Mouse (Mus musculus) induced T-regulatory cell, adult 2 months (primary cell): ENCODE results near the gene Chrm3.
A peak's percentile ranks its signal among the peaks of the same experiment; 100 is the strongest.
"Not testable (repeated sequence)": the region's sequence is repeated elsewhere in the genome, so short reads cannot be mapped to it uniquely, and the experiment has no call there.

Experiments used
- DNase-seq: peaks from one replicate; pipeline ENCODE4 v3.0.0-alpha.2; 2012; ENCODE audit warnings: low read depth

Gene Chrm3

DNA sequence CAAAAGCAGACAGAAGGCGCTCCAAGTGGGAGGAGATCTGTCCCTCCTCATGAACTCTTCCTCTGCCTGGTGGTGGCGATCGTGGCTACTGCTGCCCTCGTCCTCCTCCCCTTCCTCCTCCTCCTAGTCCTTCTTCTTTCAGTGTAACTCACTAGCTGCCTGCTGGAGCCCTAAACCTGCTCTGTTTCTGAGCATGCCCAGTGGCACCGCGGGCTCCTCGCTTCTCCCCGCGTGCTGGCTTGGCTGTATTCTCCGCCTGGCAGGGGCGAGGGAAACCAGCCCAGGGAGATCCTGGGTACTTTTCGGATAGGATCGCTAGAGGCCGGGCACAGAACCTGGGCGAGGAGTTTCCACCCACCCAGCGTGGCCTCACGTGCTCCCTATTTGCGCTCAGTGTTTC is at the start of gene Chrm3:
Chrm3 (minus strand) TSS at position 71 of the 400 bp plus-strand sequence.
- no peak for DNase-seq

GRCm38 (mm10) chr13:10394364-10394763 is 33.7 kb upstream of the Chrm3 start:
- DNase-seq, result no peak

DNA sequence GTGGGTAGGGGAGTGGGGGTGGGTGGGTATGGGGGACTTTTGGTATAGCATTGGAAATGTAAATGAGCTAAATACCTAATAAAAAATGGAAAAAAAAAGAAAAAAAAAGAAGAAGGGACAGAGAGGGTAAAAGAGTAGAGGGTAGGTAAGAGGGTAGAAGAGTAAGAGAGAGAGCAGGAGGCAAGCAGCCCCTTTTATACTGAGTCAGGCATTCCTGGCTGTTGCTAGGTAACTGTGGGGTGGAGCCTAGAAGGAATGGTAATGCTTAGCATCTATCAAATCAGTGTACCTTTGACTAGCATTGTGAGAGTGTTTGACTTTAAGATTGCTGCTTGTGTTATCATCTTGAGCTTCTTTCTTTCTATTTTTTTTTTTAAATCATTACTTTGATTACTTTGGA is 14.8 kb upstream of the Chrm3 start:
- DNase-seq, result not testable (repeated sequence)

GRCm38 (mm10) chr13:10360199-10360694 is 400 bp downstream of the Chrm3 start:
- DNase-seq, result no peak

DNA sequence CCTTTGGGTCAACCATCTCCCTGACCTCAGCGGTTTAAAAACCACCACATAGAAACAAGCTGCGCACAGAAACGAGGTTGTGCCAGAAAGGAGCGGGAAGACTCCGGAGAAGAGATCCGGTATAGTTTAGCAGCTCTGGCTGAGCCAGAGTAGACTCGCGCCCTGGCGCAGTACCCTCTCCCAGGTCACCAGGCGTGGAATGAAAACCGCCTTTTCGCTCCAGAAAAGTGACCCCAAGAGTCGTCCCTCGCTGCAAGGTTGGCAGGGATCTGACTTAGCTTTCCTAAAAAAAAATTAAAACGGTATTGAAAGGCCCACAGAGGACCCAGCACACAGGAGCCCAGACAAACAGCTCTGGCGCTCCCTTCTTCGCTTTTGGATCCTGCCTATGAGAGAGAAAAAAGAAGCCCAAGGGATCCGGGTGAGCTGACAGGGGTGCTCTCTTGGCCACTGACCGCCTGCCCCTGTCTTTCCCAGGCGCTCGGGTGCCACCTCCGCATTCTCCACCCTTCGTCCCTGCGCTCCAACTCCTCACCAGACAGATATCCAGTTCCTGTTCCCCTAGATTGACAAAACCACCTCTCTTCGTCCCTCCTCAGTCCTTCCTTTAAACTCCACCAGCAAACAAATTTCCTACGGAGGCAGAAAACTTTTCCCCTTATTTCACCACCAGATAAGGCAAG is 990 bp downstream of the Chrm3 start:
- DNase-seq, result no peak

DNA sequence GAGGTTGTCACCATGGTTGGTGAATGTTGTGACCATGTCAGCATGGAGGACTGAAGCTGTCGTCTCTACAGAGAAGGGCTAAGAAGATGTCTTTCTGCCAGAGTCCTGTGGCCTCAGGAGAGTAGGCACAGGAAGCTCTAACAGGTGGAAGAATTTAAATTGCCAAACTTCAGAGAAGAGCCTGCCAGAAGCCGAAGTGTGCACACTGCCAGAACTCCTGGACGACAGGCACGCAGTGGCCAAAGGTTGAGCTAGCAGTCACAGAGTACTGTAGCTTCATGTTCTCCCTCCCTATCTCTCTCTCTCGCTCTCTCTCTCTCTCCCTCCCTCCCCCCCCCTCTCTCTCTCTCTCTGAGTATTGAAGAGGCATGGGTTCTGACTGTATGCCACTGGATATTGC is 4.9 kb downstream of the Chrm3 start:
- no peak for DNase-seq

DNA sequence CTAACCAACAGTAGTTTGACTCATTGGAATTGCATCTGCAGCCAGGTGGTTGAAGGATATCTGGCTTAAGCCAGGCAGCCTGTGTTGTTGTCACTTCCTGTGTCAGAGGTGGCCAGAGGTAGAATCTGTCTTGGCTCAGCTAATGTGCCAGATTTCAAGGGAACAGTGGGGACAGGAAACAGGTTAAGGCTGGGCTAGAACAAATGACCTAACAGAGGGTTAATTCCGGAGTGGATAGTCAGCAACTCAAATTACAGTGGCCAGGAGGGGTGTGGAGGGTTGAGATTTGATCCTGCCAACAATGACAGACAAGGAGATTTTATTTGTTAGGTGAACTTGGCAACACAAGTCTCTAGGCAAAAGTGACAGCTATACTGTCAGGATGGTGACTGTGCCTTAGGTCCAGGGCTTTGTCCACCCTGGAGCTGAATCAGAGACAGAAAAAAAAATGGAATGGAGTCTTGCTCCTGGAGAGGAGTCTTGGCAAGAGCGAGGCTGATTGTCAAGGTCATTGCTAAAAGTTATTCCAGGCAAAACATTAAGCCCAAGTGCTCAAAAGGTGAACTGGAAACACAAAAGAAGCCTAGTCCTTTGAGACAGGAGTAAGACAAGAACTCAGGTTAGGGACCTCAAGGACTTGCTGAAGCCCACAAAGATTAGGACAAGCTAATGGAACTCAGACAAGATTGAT is 5.6 kb downstream of the Chrm3 start:
- DNase-seq, result no peak

GRCm38 (mm10) chr13:10352141-10352540 is 8.5 kb downstream of the Chrm3 start:
- DNase-seq, result no peak

DNA sequence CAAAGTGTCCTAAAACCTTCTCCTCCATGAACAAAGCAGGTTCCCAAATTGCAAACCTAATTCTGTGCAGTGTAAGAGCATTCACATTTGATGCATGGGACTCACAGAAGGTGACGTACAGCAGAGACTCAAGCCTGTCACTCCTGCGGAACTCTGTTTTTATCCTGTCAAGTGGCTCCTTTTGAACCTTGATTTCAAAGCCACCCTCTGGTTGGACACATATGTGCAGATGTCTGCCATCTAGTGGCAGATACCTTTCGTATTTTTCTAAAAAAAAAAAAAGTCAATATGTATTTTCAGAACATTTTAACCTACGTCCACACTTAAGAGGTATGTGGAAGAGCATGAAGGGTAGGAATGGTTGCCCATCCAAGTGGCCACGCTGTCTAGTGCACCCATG is 16.3 kb downstream of the Chrm3 start:
- peak; percentile 43 for DNase-seq

GRCm38 (mm10) chr13:10335558-10335957 is 25.1 kb downstream of the Chrm3 start:
- no peak for DNase-seq

DNA sequence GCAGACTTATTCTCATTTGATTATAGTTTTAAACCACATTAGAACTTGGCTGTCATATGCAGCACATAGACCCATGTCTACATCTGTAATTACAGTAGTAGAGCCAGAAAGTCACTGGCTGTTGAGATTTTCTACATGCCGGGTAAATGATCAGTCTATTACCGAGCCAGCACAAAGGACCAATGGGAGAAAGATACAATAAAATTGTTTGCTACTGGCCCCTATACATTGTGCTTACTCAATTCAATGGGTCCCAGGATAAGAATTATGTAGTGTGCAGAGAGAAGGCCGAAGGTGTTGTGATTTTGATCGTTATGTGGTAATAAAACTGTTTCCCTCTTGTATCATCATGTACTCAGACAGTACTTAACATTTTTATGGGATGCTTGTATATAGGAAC is 27.9 kb downstream of the Chrm3 start:
- DNase-seq, result no peak

GRCm38 (mm10) chr13:10309811-10310210 is 50.8 kb downstream of the Chrm3 start:
- DNase-seq, result no peak

DNA sequence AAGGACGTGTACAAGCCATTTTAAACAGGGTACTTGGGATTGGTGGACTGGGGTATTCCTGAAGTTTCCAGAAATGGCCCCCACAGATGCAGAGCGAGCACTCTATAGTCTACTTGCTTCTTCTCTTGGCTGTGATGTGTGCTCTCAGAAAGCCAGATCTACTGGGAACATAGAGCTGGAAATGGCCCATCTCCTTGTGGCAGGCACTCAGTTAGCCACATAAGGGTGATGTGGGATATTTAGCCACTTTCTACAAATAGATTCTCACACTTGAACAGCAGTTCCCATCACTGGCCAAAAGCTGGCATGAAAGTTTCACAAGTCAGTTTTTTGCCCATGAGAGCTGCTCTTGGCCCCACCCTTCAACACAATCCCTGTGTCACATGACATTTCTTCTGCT is 65.5 kb downstream of the Chrm3 start:
- DNase-seq, result no peak

DNA sequence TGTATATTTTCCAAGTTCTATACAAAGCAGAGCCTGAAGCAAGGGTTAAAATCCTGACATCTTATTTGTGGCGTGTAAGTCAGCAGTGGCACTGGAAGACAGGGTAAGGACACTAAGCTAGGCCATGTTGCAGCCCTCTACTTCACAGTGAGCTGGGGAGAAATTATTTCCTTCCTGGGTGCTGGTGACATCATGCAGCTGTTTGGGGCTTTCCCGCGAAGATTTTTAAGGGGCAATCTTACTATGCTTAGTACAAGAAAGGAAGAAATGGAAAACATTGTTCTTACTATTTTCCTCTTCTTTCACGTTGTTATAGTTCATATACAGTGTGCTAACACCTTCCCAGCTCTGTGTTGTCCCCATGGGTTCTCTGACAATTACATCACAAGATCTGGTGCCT is 76.3 kb downstream of the Chrm3 start:
- no peak for DNase-seq

DNA sequence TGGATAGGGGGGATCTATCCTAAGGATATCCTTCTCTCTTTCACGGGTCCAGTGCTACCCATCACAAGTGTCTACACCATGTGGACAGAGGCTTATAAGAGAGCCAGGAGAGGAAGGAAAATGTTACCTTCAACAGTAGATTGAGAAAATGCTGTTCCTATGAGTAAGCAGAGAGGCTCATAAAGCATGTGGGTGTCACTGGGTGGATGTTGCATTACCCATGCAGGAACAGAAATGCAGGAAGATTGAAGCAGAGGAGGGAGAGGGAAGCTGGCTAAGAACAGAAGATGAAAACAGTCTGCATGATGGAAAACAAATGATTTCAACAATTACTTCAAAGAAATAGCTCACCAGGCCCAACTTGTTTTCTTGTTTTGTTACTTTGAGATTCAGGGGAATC is 85.7 kb downstream of the Chrm3 start:
- no peak for DNase-seq

GRCm38 (mm10) chr13:10263784-10264183 is 96.9 kb downstream of the Chrm3 start:
- no peak for DNase-seq

DNA sequence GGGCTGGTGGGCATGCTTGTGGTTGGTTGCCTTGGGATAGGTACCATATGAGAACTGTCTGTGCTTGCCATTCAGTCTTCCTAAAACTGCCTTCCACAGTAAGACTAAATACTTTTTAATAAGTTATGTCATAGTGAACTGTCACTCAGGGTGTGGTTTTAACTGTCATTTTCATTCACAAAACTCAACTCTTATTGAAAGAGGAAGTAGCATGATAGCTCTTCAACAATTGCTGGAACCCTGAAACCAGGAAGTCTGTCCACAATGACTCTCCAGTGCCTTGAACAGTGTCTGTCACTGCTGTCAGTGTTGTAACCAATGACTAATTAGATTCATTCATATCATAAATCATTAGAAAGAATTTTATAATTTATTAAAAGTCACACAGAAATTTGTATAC is 107.6 kb downstream of the Chrm3 start:
- no peak for DNase-seq

- no peak for DNase-seq
Observed at GRCm38 (mm10) chr13:10251499-10252179, 109.0 kb downstream of the Chrm3 start.

- DNase-seq, result no peak
Observed at GRCm38 (mm10) chr13:10244243-10244998, 116.2 kb downstream of the Chrm3 start.

DNA sequence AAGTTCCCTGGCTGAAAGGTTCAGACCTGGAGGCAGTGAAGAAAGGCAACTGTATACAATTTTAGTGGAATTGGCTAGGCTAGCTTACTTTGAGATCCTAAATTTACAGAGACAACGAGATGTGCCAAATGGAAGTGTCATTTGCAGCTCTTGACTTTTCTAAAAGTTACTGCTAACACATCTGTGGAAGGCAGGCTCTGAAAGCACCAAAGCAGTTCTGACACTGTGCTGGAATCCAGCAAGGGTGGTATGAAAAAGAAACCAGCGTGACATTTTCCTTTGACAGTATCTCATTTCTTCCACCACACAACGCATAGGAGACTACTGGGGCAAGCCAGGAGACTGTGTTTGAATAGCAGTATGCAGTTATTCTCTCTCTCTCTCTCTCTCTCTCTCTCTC is 120.4 kb downstream of the Chrm3 start:
- no peak for DNase-seq

DNA sequence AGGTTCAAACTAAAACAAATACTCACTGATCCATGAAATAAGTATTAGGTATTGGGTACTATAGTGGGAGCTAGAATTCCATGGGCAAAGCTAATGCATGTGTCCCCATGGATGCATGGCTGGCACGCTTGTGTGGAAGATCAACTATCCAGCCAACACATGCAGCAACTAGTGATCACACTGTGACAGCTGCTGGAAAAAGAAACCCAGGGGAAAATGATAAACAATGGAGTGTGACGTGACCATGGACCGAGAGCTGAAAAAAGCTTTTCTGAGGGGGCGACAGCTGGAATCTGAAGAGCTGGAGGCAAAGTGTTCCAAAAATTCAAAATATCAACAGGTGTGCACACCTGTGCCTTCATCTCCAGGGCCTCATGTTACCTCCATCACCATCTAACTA is 120.8 kb downstream of the Chrm3 start:
- DNase-seq, result no peak

GRCm38 (mm10) chr13:10237616-10238015 is 123.0 kb downstream of the Chrm3 start:
- DNase-seq, result no peak
